Mouse (Mus musculus) erythroblast, embryonic 14.5 days (primary cell): Measurements from ENCODE around the gene E130308A19Rik.

ENCODE experiments used
- GATA1 ChIP-seq: IDR thresholded peaks from 2 replicates; pipeline ENCODE4 v1.6.1; 2012; ENCODE audit warnings: low read length, inconsistent platforms, mixed read lengths
- TAL1 ChIP-seq: IDR thresholded peaks from 3 replicates; pipeline ENCODE4 v1.6.1; 2012; ENCODE audit warnings: low read length, inconsistent platforms, mixed read lengths

DNA sequence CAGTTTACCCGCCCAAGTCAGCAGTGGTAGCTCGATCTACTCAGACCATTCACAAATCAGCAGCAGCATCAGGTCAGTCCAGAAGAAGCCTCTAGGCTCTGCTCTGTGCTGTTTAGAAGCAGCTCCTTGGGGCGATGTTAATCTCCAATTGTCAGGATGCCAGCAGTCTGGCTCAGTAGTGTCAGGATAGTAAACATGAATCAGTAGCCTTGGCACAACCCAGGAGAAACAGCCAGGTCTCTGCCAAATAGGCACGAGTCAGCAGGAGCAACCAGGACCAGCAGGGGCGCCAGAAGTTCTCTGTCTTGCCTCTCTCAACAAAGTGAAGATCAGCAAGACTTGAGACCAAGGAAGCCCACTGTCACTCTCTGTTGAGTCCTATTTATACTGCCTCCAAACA lies 83.3 kb downstream of the E130308A19Rik start:
- no peak for TF ChIP-seq TAL1
- no peak for TF ChIP-seq GATA1
